Mouse (Mus musculus) limb, embryonic 11.5 days (tissue): ENCODE results near the gene Laptm4a. TPM values are rescaled to one million over a fixed set of nuclear protein-coding genes. Genes with fewer than 3 reads are reported as not detected.
"Not testable (repeated sequence)": the region's sequence is repeated elsewhere in the genome, so short reads cannot be mapped to it uniquely, and the experiment has no call there.

Source experiments
- ATAC-seq: fragments of 200-750 bp; cut with Nextera tagmentation; 2 replicates; pipeline ENCODE4 v1.8.0; 2017; ENCODE audit warnings: low read depth; ENCODE audit not compliant: insufficient number of reproducible peaks, low FRiP score, low TSS enrichment
- DNase-seq: peaks from one replicate; pipeline ENCODE4 v3.0.0-alpha.2; 2015; ENCODE audit warnings: low spot score
- H3K27ac ChIP-seq: fragments of 300-500 bp; sonication (generic); replicated peaks from 2 replicates; pipeline ENCODE4 v1.5.1; 2014; ENCODE audit warnings: low read depth, mild to moderate bottlenecking, low read length
- H3K27me3 ChIP-seq: fragments of 300-500 bp; sonication (generic); 2 replicates; pipeline ENCODE4 v1.6.1; 2014; ENCODE audit warnings: mild to moderate bottlenecking, low read length, mixed read lengths; ENCODE audit not compliant: control insufficient read depth, insufficient read depth
- H3K36me3 ChIP-seq: fragments of 300-500 bp; sonication (generic); 2 replicates; pipeline ENCODE4 v1.6.1; 2014; ENCODE audit warnings: mild to moderate bottlenecking, low read length, moderate library complexity, mixed read lengths; ENCODE audit not compliant: control insufficient read depth, insufficient read depth
- H3K4me1 ChIP-seq: fragments of 300-500 bp; sonication (generic); 2 replicates; pipeline ENCODE4 v1.6.1; 2014; ENCODE audit warnings: low read length, mixed read lengths; ENCODE audit not compliant: control insufficient read depth, insufficient read depth
- H3K4me2 ChIP-seq: fragments of 300-500 bp; sonication (generic); 2 replicates; pipeline ENCODE4 v1.6.1; 2014; ENCODE audit warnings: low read depth, mild to moderate bottlenecking, moderate library complexity; ENCODE audit not compliant: severe bottlenecking
- H3K4me3 ChIP-seq: fragments of 300-500 bp; sonication (generic); 2 replicates; pipeline ENCODE4 v1.5.1; 2014; ENCODE audit warnings: low read depth, low read length
- H3K9ac ChIP-seq: fragments of 300-500 bp; sonication (generic); 2 replicates; pipeline ENCODE4 v1.6.1; 2014; ENCODE audit warnings: mild to moderate bottlenecking, low read length
- H3K9me3 ChIP-seq: fragments of 300-500 bp; sonication (generic); 2 replicates; pipeline ENCODE4 v1.6.1; 2016; ENCODE audit warnings: low read length; ENCODE audit not compliant: control insufficient read depth
- WGBS: fragments of 180-500 bp; shearing (Covaris S2); extraction: QIAGEN DNeasy Blood & Tissue Kit; methylation state at CpG from one replicate; pipeline ENCODE4 v1.1.7; 2014; 5-methylcytosine and 5-hydroxymethylcytosine counted together
- polyA plus RNA-seq: library from polyadenylated mRNA; unstranded; fragments of >200 nt; fragmentation: Nextera tagmentation; extraction: Ambion mirVana; gene quantifications from 2 replicates; pipeline ENCODE4 v1.2.1, GENCODE M21; 2014

The Laptm4a gene
- polyA plus RNA-seq, 1 experiment from 2014 or later: 202 TPM

GRCm38 (mm10) chr12:8936210-8936609, 14.7 kb downstream of the Laptm4a start:
- ATAC-seq, H3K4me3 ChIP-seq: not testable (repeated sequence)
- WGBS: 75% methylated on average over 4 of the region's 4 CpGs

GRCm38 (mm10) chr12:8939490-8939889, 18.0 kb downstream of the Laptm4a start:
- H3K36me3 ChIP-seq: peaks cover 18% of the 10 kb centered on the region
- 90% methylated on average over 4 of the region's 4 CpGs for WGBS

More at GRCm38 (mm10) chr12:8936210-8936609, 14.7 kb downstream of the Laptm4a start:
- not testable (repeated sequence) for H3K4me2 ChIP-seq, DNase-seq, H3K9ac ChIP-seq, H3K27ac ChIP-seq, H3K4me1 ChIP-seq, H3K9me3 ChIP-seq, H3K27me3 ChIP-seq
- peaks cover 22% of the 10 kb centered on the region for H3K36me3 ChIP-seq

GRCm38 (mm10) chr12:8940011-8941005, 18.8 kb downstream of the Laptm4a start:
- DNase-seq: no peak
- peaks cover 16% of the 10 kb centered on the region for H3K36me3 ChIP-seq
- no peak for ATAC-seq
- H3K9ac ChIP-seq: no peak overlapping the region
- H3K4me2 ChIP-seq: no peak overlapping the region
- no peaks in the 10 kb centered on the region for H3K4me1 ChIP-seq
- no peaks in the 10 kb centered on the region for H3K27me3 ChIP-seq
- H3K27ac ChIP-seq: no peak overlapping the region
- 74% methylated on average over 12 of the region's 12 CpGs for WGBS
- H3K9me3 ChIP-seq: no peaks in the 10 kb centered on the region
- no peak overlapping the region for H3K4me3 ChIP-seq

More at GRCm38 (mm10) chr12:8939490-8939889, 18.0 kb downstream of the Laptm4a start:
- no peak for DNase-seq
- Histone ChIP-seq H3K4me2 (no peak overlapping the region), H3K4me3 (no peak overlapping the region), H3K27me3 (no peaks in the 10 kb centered on the region), H3K4me1 (no peaks in the 10 kb centered on the region), H3K9me3 (no peaks in the 10 kb centered on the region), H3K27ac (no peak overlapping the region), H3K9ac (no peak overlapping the region)
- no peak for ATAC-seq

DNA sequence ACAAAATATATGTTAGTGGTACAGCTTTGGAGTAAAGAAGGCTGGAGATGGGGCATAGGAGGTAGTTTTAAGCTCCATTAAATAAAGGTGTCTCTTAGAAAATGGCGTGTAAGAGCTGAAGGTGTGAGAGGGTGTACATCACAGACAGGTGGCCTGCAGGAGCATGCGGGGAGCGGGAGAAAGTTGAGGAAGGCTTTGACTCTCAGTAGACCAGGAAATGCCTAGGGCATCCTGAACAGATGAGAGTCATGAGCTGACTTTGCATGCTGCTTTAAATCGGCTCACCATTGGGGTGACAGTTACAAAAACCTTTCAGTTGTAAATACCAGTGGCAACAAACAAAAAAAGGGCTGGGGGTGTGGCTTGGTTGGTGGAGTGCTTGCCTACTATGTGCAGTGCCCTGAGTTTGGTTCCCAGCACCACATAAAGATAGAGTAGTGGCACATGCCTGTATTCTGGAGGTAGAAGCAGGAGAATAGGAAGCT, 19.7 kb downstream of the Laptm4a start:
- ATAC-seq (no peak), DNase-seq (no peak)
- H3K9me3 ChIP-seq: no peaks in the 10 kb centered on the region
- no peak overlapping the region for H3K9ac ChIP-seq
- no peaks in the 10 kb centered on the region for H3K27me3 ChIP-seq
- no peak overlapping the region for H3K4me3 ChIP-seq
- H3K4me2 ChIP-seq: no peak overlapping the region
- H3K36me3 ChIP-seq: peaks cover 8% of the 10 kb centered on the region; the same call in 1 of the 2 replicates
- 73% methylated on average over 4 of the region's 4 CpGs for WGBS
- H3K4me1 ChIP-seq: no peaks in the 10 kb centered on the region
- no peak overlapping the region for H3K27ac ChIP-seq

DNA sequence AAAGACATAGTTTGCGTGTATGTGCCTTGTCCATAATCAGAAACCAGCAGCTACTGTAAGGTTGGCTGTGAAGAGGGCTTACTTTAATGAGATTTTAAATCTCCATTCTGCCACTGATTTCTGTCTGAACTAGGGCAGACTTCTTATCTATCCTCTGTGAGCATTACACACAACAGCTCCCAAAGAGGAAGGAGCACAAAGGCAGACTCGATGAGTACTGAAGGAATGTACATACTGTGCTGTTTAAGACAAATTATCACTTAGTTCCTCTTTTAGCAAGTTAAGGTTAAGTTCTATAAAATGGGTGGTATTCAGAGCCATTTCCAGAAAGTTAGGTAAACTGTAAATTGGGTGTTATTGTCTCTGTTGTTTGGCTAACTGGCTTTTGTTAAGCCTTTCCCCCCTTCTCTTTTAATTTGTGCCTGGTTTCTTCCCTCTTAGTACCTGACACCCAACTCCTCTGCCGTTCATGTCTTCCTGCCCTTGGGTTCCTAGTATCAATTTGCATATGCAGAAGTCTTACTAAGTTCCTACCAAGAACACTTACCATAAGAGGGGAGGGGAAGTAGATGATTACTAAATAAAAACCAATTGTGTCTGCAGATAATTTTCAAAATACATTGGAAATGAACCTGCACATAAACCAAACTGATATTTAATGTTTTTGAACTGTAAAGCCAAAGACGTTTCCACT, 20.4 kb downstream of the Laptm4a start:
- Histone ChIP-seq H3K9ac (no peak overlapping the region), H3K36me3 (peaks cover 4% of the 10 kb centered on the region; the same call in 1 of the 2 replicates), H3K4me2 (no peak overlapping the region), H3K9me3 (no peaks in the 10 kb centered on the region), H3K27ac (no peak overlapping the region), H3K4me1 (no peaks in the 10 kb centered on the region), H3K4me3 (no peak overlapping the region), H3K27me3 (no peaks in the 10 kb centered on the region)
- ATAC-seq (no peak), DNase-seq (no peak)
- 60% methylated on average over 4 of the region's 4 CpGs for WGBS

- Histone ChIP-seq H3K27ac (0 out of 2 replicates have a peak overlapping the region, but pooled peaks have one; percentile 14), H3K4me3 (peak overlapping the region; percentile 50; the same call in 1 of the 2 replicates), H3K9ac (no peak overlapping the region), H3K36me3 (no peaks in the 10 kb centered on the region), H3K4me2 (no peak overlapping the region; the same call in 1 of the 2 replicates), H3K9me3 (no peaks in the 10 kb centered on the region), H3K4me1 (0 out of 2 replicates have a peak, but pooled peaks cover 2% of the 10 kb centered on the region), H3K27me3 (no peaks in the 10 kb centered on the region)
- WGBS: 65% methylated on average over 9 of the region's 9 CpGs
- ATAC-seq (no peak), DNase-seq (no peak)
Measured at GRCm38 (mm10) chr12:8947163-8947562, 25.7 kb downstream of the Laptm4a start.

DNA sequence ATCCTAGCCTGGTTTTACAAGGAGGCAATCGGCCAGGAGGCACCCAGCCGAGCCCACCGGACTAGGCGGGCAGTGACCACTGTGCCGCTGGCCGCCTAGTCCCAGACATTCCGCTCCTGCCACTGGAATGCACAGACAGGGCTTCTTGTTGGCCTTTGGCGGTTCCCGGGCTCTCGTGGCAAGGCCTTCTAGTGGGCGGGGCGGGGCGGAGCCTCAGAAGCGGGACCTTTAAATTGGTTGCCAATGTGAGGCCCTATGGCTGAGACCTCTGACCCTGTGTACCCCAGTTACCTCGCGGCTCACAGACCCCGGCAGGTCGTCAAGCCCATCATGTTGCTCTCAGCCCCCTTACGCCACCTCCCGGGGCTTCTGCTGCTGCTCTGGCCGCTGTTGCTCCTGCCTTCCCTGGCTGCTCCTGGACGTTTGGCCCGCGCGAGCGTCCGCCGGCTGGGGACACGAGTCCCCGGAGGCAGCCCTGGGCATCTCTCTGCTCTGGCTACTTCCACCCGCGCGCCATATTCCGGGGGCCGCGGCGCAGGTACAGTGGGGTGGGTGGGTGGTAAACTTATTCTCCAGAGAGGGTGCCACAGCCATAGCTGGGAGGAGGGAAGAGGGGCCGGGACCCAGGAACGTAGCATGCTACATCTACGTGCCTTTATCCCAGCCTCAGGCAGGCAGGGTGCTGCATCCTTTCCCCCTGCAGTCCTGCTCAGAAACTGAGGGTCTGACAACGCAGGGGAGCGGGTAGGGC, 26.4 kb downstream of the Laptm4a start, which contains the start of gene Matn3:
Gene Matn3 (plus strand): TSS at position 216 of the 751 bp plus-strand sequence.
- 0 out of 2 replicates have a peak within 1 kb of the TSS, but pooled peaks have one; percentile 14 for H3K27ac ChIP-seq
- peak within 1 kb of the TSS; percentile 66 for H3K9ac ChIP-seq
- peak within 1 kb of the TSS; percentile 99 for H3K4me2 ChIP-seq
- under 1% methylated on average over 42 of the region's 42 CpGs for WGBS
- H3K4me1 ChIP-seq: 0 out of 2 replicates have a peak, but pooled peaks cover 2% of the 10 kb centered on the region
- no peaks in the 10 kb centered on the region for H3K27me3 ChIP-seq
- peak; percentile 60; the same call in 1 of the 2 replicates for ATAC-seq
- no peaks in the 10 kb centered on the region for H3K9me3 ChIP-seq
- H3K4me3 ChIP-seq: peak within 1 kb of the TSS; percentile 50
- no peaks in the 10 kb centered on the region for H3K36me3 ChIP-seq
- DNase-seq: peak; percentile 85
